Mouse (Mus musculus): ENCODE measurements around the gene Fads3. TPM values are rescaled to one million over a fixed set of nuclear protein-coding genes. Genes with fewer than 3 reads are reported as not detected.

The Fads3 gene
- total RNA-seq, 2 experiments from 2014 or later, result 52.8 to 60.4 TPM

- intact Hi-C loops (cut with DNase I), result no loop called here
- no peak for DNase-seq
Measured at GRCm38 (mm10) chr19:10018527-10018818, 22.9 kb upstream of the Fads3 start.

GRCm38 (mm10) chr19:10019214-10019760, 22.1 kb upstream of the Fads3 start:
- intact Hi-C loops (cut with DNase I), result no loop called here
- DNase-seq, result no peak

- DNase-seq, result no peak
- intact Hi-C loops (cut with DNase I), result no loop called here
Measured at GRCm38 (mm10) chr19:10021981-10022380, 19.4 kb upstream of the Fads3 start.

- DNase-seq, result peak; percentile 26
- intact Hi-C loops (cut with DNase I), result no loop called here
Measured at GRCm38 (mm10) chr19:10022414-10023303, 18.7 kb upstream of the Fads3 start.

DNA sequence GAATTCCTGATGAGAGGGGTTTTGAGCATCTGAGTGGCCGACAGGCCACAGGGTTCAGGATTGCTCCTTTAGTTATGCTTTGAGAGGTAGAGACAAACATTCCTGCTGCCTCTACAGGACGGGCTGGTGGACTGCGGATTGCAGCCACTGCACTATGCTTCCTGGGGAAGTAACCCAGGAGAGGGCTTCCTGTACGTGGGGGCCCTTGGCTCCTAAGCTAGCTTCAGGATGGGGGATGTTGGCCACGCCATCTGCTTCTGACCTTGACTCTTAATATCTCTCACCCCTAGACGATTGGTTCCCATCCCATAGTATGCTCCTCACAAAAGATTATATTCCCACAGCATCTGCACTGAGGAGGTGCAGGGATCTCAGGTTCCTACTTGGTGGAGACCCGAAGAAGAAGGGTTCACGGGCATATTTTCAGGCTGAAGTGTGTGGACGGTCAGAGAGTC, 18.0 kb upstream of the Fads3 start:
- no peak for DNase-seq
- intact Hi-C loops (cut with DNase I), result no loop called here

GRCm38 (mm10) chr19:10025169-10025875, 16.0 kb upstream of the Fads3 start:
- intact Hi-C loops (cut with DNase I), result no loop called here
- peak; percentile 71 for DNase-seq

DNA sequence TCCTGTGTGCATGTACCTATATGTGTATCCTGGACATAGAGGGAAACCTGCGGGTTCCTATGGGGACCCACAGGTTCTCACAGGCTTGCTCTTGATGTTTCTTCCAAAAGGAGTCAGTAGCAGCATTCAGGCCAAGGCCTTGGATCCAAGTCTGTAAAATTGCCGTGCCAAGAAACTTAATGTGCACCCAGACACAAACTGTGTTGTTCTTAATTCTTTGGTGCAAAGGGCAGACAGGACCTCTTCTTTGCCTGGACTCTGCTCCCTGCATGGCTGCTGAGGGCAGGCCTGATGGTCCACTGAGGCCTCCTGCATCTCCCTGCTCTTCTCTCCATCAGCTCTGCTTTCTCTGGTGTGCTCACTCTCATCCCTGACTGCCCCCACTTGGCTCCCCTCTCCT, 11.6 kb upstream of the Fads3 start:
- intact Hi-C loops (cut with DNase I), result loop anchor here (5.0 kb wide), 1 partner anchor 107 kb away; no protein-coding TSS in a partner anchor
- DNase-seq, result no peak

- intact Hi-C loops (cut with DNase I), result loop anchor here (5.0 kb wide), 1 partner anchor 111 kb away; no protein-coding TSS in a partner anchor
Measured at GRCm38 (mm10) chr19:10033211-10033973, 8.0 kb upstream of the Fads3 start.

GRCm38 (mm10) chr19:10034356-10034755, 7.0 kb upstream of the Fads3 start:
- DNase-seq, result no peak
- intact Hi-C loops (cut with DNase I), result loop anchor here (2.0 to 5.0 kb wide), 2 partner anchors 32 to 112 kb away; no protein-coding TSS in a partner anchor

More at GRCm38 (mm10) chr19:10033211-10033973, 8.0 kb upstream of the Fads3 start:
- peak; percentile 52 for DNase-seq

- peak; percentile 86 for DNase-seq
- intact Hi-C loops (cut with DNase I), result loop anchor here (2.0 to 5.0 kb wide), 2 partner anchors 32 to 113 kb away; no protein-coding TSS in a partner anchor
Measured at GRCm38 (mm10) chr19:10034785-10035447, 6.5 kb upstream of the Fads3 start.

DNA sequence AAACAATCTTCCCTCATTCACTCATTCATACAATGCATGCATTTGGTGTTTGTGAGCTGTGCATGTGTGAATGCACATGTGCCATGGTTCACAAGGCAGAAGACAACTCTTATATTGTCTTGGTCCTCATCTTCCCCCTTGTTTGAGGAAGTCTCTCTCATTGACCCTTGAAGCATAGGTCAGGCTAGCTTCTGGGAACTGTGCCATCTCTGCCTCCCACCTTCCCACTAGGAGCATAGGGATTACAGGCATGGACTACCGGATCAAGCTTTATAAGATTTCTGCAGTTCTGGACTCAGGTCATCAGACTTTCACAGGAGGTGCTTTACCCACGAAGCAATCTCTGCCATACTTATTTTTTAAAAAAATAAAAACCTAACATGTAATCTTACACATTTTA, 3.8 kb upstream of the Fads3 start:
- DNase-seq, result no peak
- intact Hi-C loops (cut with DNase I), result no loop called here

GRCm38 (mm10) chr19:10038364-10038763, 3.0 kb upstream of the Fads3 start:
- intact Hi-C loops (cut with DNase I), result no loop called here
- DNase-seq, result no peak

- peak; percentile 54 for DNase-seq
- intact Hi-C loops (cut with DNase I), result no loop called here
Measured at GRCm38 (mm10) chr19:10038910-10039309, 2.5 kb upstream of the Fads3 start.

GRCm38 (mm10) chr19:10039615-10040014, 1.8 kb upstream of the Fads3 start:
- DNase-seq, result no peak
- intact Hi-C loops (cut with DNase I), result no loop called here

- no peak for DNase-seq
- intact Hi-C loops (cut with DNase I), result no loop called here
Measured at GRCm38 (mm10) chr19:10040866-10041387, 442 bp upstream of the Fads3 start.

- intact Hi-C loops (cut with DNase I), result no loop called here
- DNase-seq, result no peak
Measured at GRCm38 (mm10) chr19:10042232-10042631, 863 bp downstream of the Fads3 start.

DNA sequence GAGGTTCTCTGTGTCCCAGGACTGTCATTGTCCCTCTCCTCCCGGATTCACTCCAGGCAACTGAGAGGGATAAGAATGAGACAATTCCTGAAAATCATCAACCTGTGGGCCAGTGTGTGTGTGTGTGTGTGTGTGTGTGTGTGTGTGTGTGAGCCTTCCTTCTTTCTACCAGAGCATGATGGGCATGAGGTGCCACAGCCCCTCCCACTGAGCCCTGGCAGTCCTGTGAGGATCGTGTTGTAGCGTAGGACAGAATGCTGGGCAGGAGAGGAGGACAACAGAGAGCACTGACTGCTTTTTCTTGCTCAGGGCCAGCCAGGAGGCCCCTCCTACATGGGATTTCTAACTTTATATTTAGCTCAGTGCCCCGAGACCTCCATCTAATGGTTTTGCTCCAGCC, 1.4 kb downstream of the Fads3 start:
- intact Hi-C loops (cut with DNase I), result no loop called here
- no peak for DNase-seq

- no peak for DNase-seq
- intact Hi-C loops (cut with DNase I), result no loop called here
Measured at GRCm38 (mm10) chr19:10043643-10044042, 2.3 kb downstream of the Fads3 start.

DNA sequence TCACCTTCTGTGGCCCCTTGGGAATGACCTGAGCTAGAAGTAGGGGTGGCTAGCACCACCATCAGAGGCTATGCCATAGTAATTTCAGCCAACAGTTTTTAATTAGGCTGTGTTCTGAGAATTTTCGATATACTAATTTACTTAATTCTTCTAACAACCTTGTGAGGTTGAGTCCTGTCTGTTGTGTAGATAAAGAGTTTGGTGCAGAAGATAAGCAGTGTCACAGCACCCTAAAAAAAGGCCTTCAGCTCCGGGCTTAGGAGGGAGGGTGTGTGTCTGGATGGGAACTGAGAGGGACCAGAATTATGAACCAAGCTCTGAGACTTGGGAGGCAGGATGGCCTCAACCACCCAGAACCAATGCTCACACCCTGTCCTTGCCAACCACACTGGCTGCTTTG, 4.3 kb downstream of the Fads3 start:
- intact Hi-C loops (cut with DNase I), result no loop called here
- no peak for DNase-seq

GRCm38 (mm10) chr19:10046346-10046745, 5.0 kb downstream of the Fads3 start:
- DNase-seq, result no peak
- intact Hi-C loops (cut with DNase I), result no loop called here
